Comparison of ENCODE assay signal across 10 mouse cellular contexts in the genomic region with DNA sequence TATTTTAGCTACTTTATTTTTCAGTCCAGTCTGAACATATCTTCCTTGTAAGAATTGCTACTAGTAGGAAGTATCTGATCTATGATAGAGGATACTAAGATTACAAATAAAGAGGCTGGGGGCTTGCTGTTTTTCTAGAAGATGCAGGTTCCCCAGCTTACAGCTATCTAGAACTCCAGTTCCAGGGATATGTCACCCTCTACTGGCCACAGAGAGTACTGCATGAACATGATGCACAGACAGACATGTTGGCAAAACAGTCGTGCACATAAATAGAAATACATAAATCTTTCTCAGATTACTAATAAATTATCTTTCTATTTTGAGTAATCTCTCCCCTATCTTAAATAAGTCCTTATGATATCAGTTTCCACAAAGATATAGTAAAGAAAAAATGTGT. TPM values are rescaled to one million over a fixed set of nuclear protein-coding genes. Genes with fewer than 3 reads are reported as not detected.
A peak's percentile ranks its signal among the peaks of the same experiment; 100 is the strongest.
DNase-seq lines count a peak whose midpoint lies in the region; ATAC-seq lines count a peak whose summit lies in the region.
"Had no signal": no experiment of that assay in that cellular context is flagged by ENCODE, and none has a peak within 500 bp of the region (broad histone marks: within the 10 kb centered on the region; RNA-seq: fewer than 3 reads in every experiment).

No protein-coding gene starts in this region.

- H3K4me3 ChIP-seq in midbrain, embryonic 10.5 days, result no peak overlapping the region
- H3K4me3 ChIP-seq in midbrain, embryonic 13.5 days (replicated peaks), result no peak overlapping the region
- no peak overlapping the region for H3K4me3 ChIP-seq in limb, embryonic 10.5 days
- H3K4me3 ChIP-seq: heart, embryonic 13.5 days had no signal

- no peaks in the 10 kb centered on the region for H3K4me1 ChIP-seq in midbrain, embryonic 10.5 days
- H3K4me1 ChIP-seq in midbrain, embryonic 13.5 days (replicated peaks), result no peaks in the 10 kb centered on the region
- no peaks in the 10 kb centered on the region for H3K4me1 ChIP-seq in limb, embryonic 10.5 days
- H3K4me1 ChIP-seq: heart, embryonic 13.5 days had no signal

- WGBS in midbrain, embryonic 10.5 days, result 11% methylated on average over 1 of the region's 1 CpGs
- 27% methylated on average over 1 of the region's 1 CpGs for WGBS in midbrain, embryonic 13.5 days
- WGBS in limb, embryonic 10.5 days, result 16% methylated on average over 1 of the region's 1 CpGs

- no peaks in the 10 kb centered on the region for H3K9me3 ChIP-seq in midbrain, embryonic 10.5 days (replicated peaks)
- H3K9me3 ChIP-seq in midbrain, embryonic 13.5 days, result no peaks in the 10 kb centered on the region
- no peaks in the 10 kb centered on the region for H3K9me3 ChIP-seq in limb, embryonic 10.5 days (replicated peaks)
- H3K9me3 ChIP-seq: heart, embryonic 13.5 days had no signal

- no peak overlapping the region for H3K9ac ChIP-seq in midbrain, embryonic 13.5 days (replicated peaks)
- H3K9ac ChIP-seq: heart, embryonic 13.5 days had no signal

- DNase-seq in midbrain, embryonic 10.5 days (ENCODE audit: low spot score), result peak; percentile 57
- DNase-seq in adipocyte (ENCODE audit: low spot score), result peak; percentile 80
- peak; percentile 82 for DNase-seq in embryo, embryonic 10 days (ENCODE audit: low spot score)
- peak; percentile 83 for DNase-seq in induced T-regulatory cell, adult 2 months (ENCODE audit: low read depth)
- DNase-seq in limb, embryonic 10.5 days (ENCODE audit: low spot score), result peak; percentile 71
- peak; percentile 82 for DNase-seq in retina, embryonic 14.5 days (ENCODE audit: low spot score)
- peak; percentile 81 for DNase-seq in thymus, postnatal 4 days

- no peak overlapping the region for H3K27ac ChIP-seq in midbrain, embryonic 10.5 days (replicated peaks)
- H3K27ac ChIP-seq in midbrain, embryonic 13.5 days, result no peak overlapping the region
- H3K27ac ChIP-seq in limb, embryonic 10.5 days, result no peak overlapping the region
- H3K27ac ChIP-seq: heart, embryonic 13.5 days had no signal

- ATAC-seq in midbrain, embryonic 13.5 days, result no peak

- no peak overlapping the region for H3K4me2 ChIP-seq in midbrain, embryonic 13.5 days (replicated peaks)
- H3K4me2 ChIP-seq: heart, embryonic 13.5 days had no signal

- H3K27me3 ChIP-seq in midbrain, embryonic 10.5 days (ENCODE audit: low read depth, poor library complexity, severe bottlenecking), result no peaks in the 10 kb centered on the region
- H3K27me3 ChIP-seq in midbrain, embryonic 13.5 days, result no peaks in the 10 kb centered on the region
- H3K27me3 ChIP-seq in limb, embryonic 10.5 days (ENCODE audit: low read depth, poor library complexity, severe bottlenecking), result no peaks in the 10 kb centered on the region
- H3K27me3 ChIP-seq: heart, embryonic 13.5 days had no signal

- H3K36me3 ChIP-seq in midbrain, embryonic 10.5 days, result peaks cover 6% of the 10 kb centered on the region; the same call in 1 of the 2 replicates
- peaks cover 3% of the 10 kb centered on the region; the same call in 1 of the 2 replicates for H3K36me3 ChIP-seq in midbrain, embryonic 13.5 days
- peaks cover 34% of the 10 kb centered on the region for H3K36me3 ChIP-seq in limb, embryonic 10.5 days
- H3K36me3 ChIP-seq: heart, embryonic 13.5 days had no signal

RNA-seq across cellular contexts. Expression of a gene that starts 34.8 kb away (rescaled TPM):
- not detected in 2 replicates for polyA plus RNA-seq in midbrain, embryonic 10.5 days (2016; fragmentation: Nextera tagmentation; extraction: Ambion mirVana)
- not detected in 2 replicates for polyA plus RNA-seq in midbrain, embryonic 13.5 days (2015; fragmentation: Nextera tagmentation; extraction: Ambion mirVana)
- polyA plus RNA-seq in limb, embryonic 10.5 days (2016; fragmentation: Nextera tagmentation; extraction: Ambion mirVana), result not detected in 2 replicates
- polyA plus RNA-seq: heart, embryonic 13.5 days; stomach, embryonic 14.5 days had no signal

RNA-seq across cellular contexts. Expression of a gene that starts 35.1 kb away (rescaled TPM):
- 23.6 and 26.3 TPM in 2 replicates for polyA plus RNA-seq in midbrain, embryonic 10.5 days (2016; fragmentation: Nextera tagmentation; extraction: Ambion mirVana)
- polyA plus RNA-seq in midbrain, embryonic 13.5 days (2015; fragmentation: Nextera tagmentation; extraction: Ambion mirVana), result 22.7 and 23.0 TPM in 2 replicates
- polyA plus RNA-seq in limb, embryonic 10.5 days (2016; fragmentation: Nextera tagmentation; extraction: Ambion mirVana), result 35.5 and 36.0 TPM in 2 replicates

RNA-seq across cellular contexts. Expression of a gene that starts 42.0 kb away (rescaled TPM):
- polyA plus RNA-seq in midbrain, embryonic 10.5 days (2016; fragmentation: Nextera tagmentation; extraction: Ambion mirVana), result 1.4 and 1.7 TPM in 2 replicates
- polyA plus RNA-seq in midbrain, embryonic 13.5 days (2015; fragmentation: Nextera tagmentation; extraction: Ambion mirVana), result 1.3 and 2.8 TPM in 2 replicates
- 1.1 and 1.6 TPM in 2 replicates for polyA plus RNA-seq in limb, embryonic 10.5 days (2016; fragmentation: Nextera tagmentation; extraction: Ambion mirVana)

RNA-seq across cellular contexts. Expression of a gene that starts 59.6 kb away (rescaled TPM):
- polyA plus RNA-seq in midbrain, embryonic 10.5 days (2016; fragmentation: Nextera tagmentation; extraction: Ambion mirVana), result not detected in 2 replicates
- polyA plus RNA-seq in midbrain, embryonic 13.5 days (2015; fragmentation: Nextera tagmentation; extraction: Ambion mirVana), result 0.15 TPM in 1 of 2 replicates, not detected in the other
- polyA plus RNA-seq in limb, embryonic 10.5 days (2016; fragmentation: Nextera tagmentation; extraction: Ambion mirVana), result 0.14 TPM in 1 of 2 replicates, not detected in the other
- polyA plus RNA-seq: heart, embryonic 13.5 days; stomach, embryonic 14.5 days had no signal
